19 mouse cellular contexts compared by ENCODE assay signal in the genomic region with DNA sequence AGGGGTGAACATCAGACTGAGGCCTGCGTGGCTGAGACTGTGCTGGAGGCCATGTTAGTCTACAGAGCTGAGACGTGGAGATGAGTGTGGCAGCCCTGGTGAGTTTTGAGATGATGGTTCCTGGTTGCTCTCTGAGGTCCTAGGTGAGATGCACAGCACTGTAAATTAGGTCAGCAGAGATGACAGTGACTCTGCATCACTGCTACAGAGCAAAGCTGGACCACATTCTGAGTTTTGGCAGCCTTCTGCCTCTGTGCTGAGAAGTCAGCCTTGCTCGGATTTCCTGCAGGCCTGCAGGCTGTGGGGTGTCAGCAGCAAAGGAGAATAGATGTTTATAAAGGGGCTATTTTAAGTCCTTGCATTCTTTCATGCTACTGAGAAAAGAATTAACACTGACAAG. TPM values are rescaled to one million over a fixed set of nuclear protein-coding genes. Genes with fewer than 3 reads are reported as not detected.
DNase-seq lines count a peak whose midpoint lies in the region; ATAC-seq and TF ChIP-seq lines count a peak whose summit lies in the region.
"Had no signal": no experiment of that assay in that cellular context is flagged by ENCODE, and none has a peak within 500 bp of the region (broad histone marks: within the 10 kb centered on the region; RNA-seq: fewer than 3 reads in every experiment).

No protein-coding gene starts in this region.

- H3K4me1 ChIP-seq in stomach, embryonic 16.5 days (ENCODE audit: control insufficient read depth, insufficient read depth, low read length) = peaks cover 4% of the 10 kb centered on the region; the same call in 1 of the 2 replicates
- no peaks in the 10 kb centered on the region for H3K4me1 ChIP-seq in kidney, embryonic 16.5 days (ENCODE audit: insufficient read depth, low read length)
- H3K4me1 ChIP-seq: forebrain, embryonic 12.5 days; limb, embryonic 15.5 days had no signal

- TF ChIP-seq CTCF in left cerebral cortex, adult 2 months (IDR thresholded peaks at IDR 0.05) = no peak

- H3K9ac ChIP-seq in stomach, embryonic 16.5 days (ENCODE audit: low read length) = no peak overlapping the region
- no peak overlapping the region for H3K9ac ChIP-seq in kidney, embryonic 16.5 days (replicated peaks; ENCODE audit: low read length)
- H3K9ac ChIP-seq: forebrain, embryonic 12.5 days; limb, embryonic 15.5 days; lung, embryonic 14.5 days had no signal

- H3K4me2 ChIP-seq in stomach, embryonic 16.5 days (ENCODE audit: low read depth, low read length) = no peak overlapping the region
- H3K4me2 ChIP-seq in kidney, embryonic 16.5 days (replicated peaks; ENCODE audit: low read depth, low read length) = no peak overlapping the region
- H3K4me2 ChIP-seq: forebrain, embryonic 12.5 days; limb, embryonic 15.5 days; lung, embryonic 14.5 days had no signal

- 79% methylated on average over 3 of the region's 3 CpGs for WGBS in stomach, embryonic 16.5 days
- 84% methylated on average over 3 of the region's 3 CpGs for WGBS in kidney, embryonic 16.5 days

- ATAC-seq in cerebellum, adult (ENCODE audit: insufficient number of reproducible peaks, low FRiP score, low TSS enrichment) = peak; percentile 96
- ATAC-seq in stomach, embryonic 16.5 days (ENCODE audit: insufficient read depth, low FRiP score) = peak; percentile 69; the same call in 1 of the 2 replicates
- ATAC-seq in kidney, embryonic 16.5 days (ENCODE audit: low FRiP score, low TSS enrichment) = no peak
- ATAC-seq: activated CD4-positive, CD25-positive, alpha-beta regulatory T cell, adult 4 months; hindbrain, postnatal 0 days; midbrain, embryonic 16.5 days had no signal

- peaks cover 18% of the 10 kb centered on the region for H3K36me3 ChIP-seq in stomach, embryonic 16.5 days (ENCODE audit: control insufficient read depth, insufficient read depth, low read length)
- peaks cover 68% of the 10 kb centered on the region for H3K36me3 ChIP-seq in kidney, embryonic 16.5 days (ENCODE audit: insufficient read depth, low read length)

- DNase-seq in cerebellum, postnatal 4 days (ENCODE audit: low spot score in 2 of 2) = no peak
- DNase-seq in left cerebral cortex, adult 2 months (ENCODE audit: extremely low spot score in 1 of 2, low spot score in 2 of 2) = no peak
- DNase-seq in left cerebral cortex, adult 18-20 months (ENCODE audit: low spot score in 2 of 2) = no peak
- peak; percentile 78 for DNase-seq in cerebellum, adult 9-11 months
- DNase-seq in urinary bladder, adult 2 months (ENCODE audit: low spot score) = no peak
- DNase-seq: heart, adult 2 months; heart, postnatal 4 days; lung, embryonic 14.5 days had no signal

- no peaks in the 10 kb centered on the region for H3K27me3 ChIP-seq in stomach, embryonic 16.5 days (ENCODE audit: control insufficient read depth, insufficient read depth, low read length)
- H3K27me3 ChIP-seq in kidney, embryonic 16.5 days (ENCODE audit: insufficient read depth, low read length) = no peaks in the 10 kb centered on the region
- H3K27me3 ChIP-seq: CH12.LX; forebrain, embryonic 12.5 days; limb, embryonic 15.5 days had no signal

- H3K4me3 ChIP-seq in left cerebral cortex, adult 2 months = no peak overlapping the region
- no peak overlapping the region for H3K4me3 ChIP-seq in stomach, embryonic 16.5 days (replicated peaks; ENCODE audit: low read length)
- no peak overlapping the region for H3K4me3 ChIP-seq in kidney, embryonic 16.5 days (ENCODE audit: low read length)
- H3K4me3 ChIP-seq: forebrain, embryonic 12.5 days; heart, adult 2 months; limb, embryonic 15.5 days had no signal

- intact Hi-C loops in left cerebral cortex, adult 2 months (cut with DNase I) = no loop called here

- no peaks in the 10 kb centered on the region for H3K9me3 ChIP-seq in stomach, embryonic 16.5 days (replicated peaks; ENCODE audit: control insufficient read depth, low read length)
- H3K9me3 ChIP-seq in kidney, embryonic 16.5 days (ENCODE audit: low read length) = no peaks in the 10 kb centered on the region
- H3K9me3 ChIP-seq: forebrain, embryonic 12.5 days; limb, embryonic 15.5 days had no signal

- H3K27ac ChIP-seq in left cerebral cortex, adult 2 months = peak overlapping the region; percentile 1; the same call in 1 of the 2 replicates
- H3K27ac ChIP-seq in stomach, embryonic 16.5 days (ENCODE audit: low read length) = peak overlapping the region; percentile 67; the same call in 1 of the 2 replicates
- H3K27ac ChIP-seq in kidney, embryonic 16.5 days (ENCODE audit: low read length) = no peak overlapping the region
- H3K27ac ChIP-seq: forebrain, embryonic 12.5 days; heart, adult 2 months; hindbrain, postnatal 0 days; kidney, postnatal 0 days; limb, embryonic 15.5 days had no signal

RNA-seq across cellular contexts. Expression of a gene that starts 12.5 kb away (rescaled TPM):
- 10 to 100 TPM in 1 of 2 experiments, 1 to 10 TPM in 1; 5.4 to 11.0 TPM for total RNA-seq in left cerebral cortex, adult 2 months (2021)
- 10 to 100 TPM in 1 of 2 experiments, 1 to 10 TPM in 1; 3.2 to 11.0 TPM for total RNA-seq in left cerebral cortex, adult 18-20 months (2021)
- 4.0 and 6.8 TPM in 2 replicates for polyA plus RNA-seq in stomach, embryonic 16.5 days (2015; fragmentation: Nextera tagmentation; extraction: Ambion mirVana)
- polyA plus RNA-seq in kidney, embryonic 16.5 days (2015; fragmentation: Nextera tagmentation; extraction: Ambion mirVana) = 0.56 TPM in 1 of 2 replicates, not detected in the other
- polyA plus RNA-seq in urinary bladder, adult 2 months (2012; rRNA removed) = not detected in 2 replicates
- total RNA-seq: CH12.LX; hindbrain, postnatal 0 days; megakaryocyte progenitor cell, adult 5-6 weeks had no signal
- polyA plus RNA-seq: heart, adult 2 months had no signal

RNA-seq across cellular contexts. Expression of a gene that starts 12.5 kb away (rescaled TPM):
- total RNA-seq in left cerebral cortex, adult 2 months (2021) = 10 to 100 TPM; 38.8 to 40.2 TPM
- total RNA-seq in left cerebral cortex, adult 18-20 months (2021) = 10 to 100 TPM; 38.0 to 39.6 TPM
- 34.6 and 36.9 TPM in 2 replicates for polyA plus RNA-seq in stomach, embryonic 16.5 days (2015; fragmentation: Nextera tagmentation; extraction: Ambion mirVana)
- 52.5 and 57.0 TPM in 2 replicates for polyA plus RNA-seq in kidney, embryonic 16.5 days (2015; fragmentation: Nextera tagmentation; extraction: Ambion mirVana)
- polyA plus RNA-seq in urinary bladder, adult 2 months (2012; rRNA removed) = 27.7 and 28.5 TPM in 2 replicates

RNA-seq across cellular contexts. Expression of a gene that starts 49.3 kb away (rescaled TPM):
- total RNA-seq in left cerebral cortex, adult 2 months (2021) = 10 to 100 TPM; 10.5 to 11.6 TPM
- total RNA-seq in left cerebral cortex, adult 18-20 months (2021) = 10 to 100 TPM in 1 of 2 experiments, 1 to 10 TPM in 1; 9.8 to 11.1 TPM
- polyA plus RNA-seq in stomach, embryonic 16.5 days (2015; fragmentation: Nextera tagmentation; extraction: Ambion mirVana) = 3.2 and 3.5 TPM in 2 replicates
- 1.1 and 1.2 TPM in 2 replicates for polyA plus RNA-seq in kidney, embryonic 16.5 days (2015; fragmentation: Nextera tagmentation; extraction: Ambion mirVana)
- polyA plus RNA-seq in urinary bladder, adult 2 months (2012; rRNA removed) = 4.9 and 5.7 TPM in 2 replicates
- total RNA-seq: CH12.LX; heart, adult 2 months; heart, postnatal 4 days; hindbrain, postnatal 0 days; megakaryocyte progenitor cell, adult 5-6 weeks had no signal
- polyA plus RNA-seq: activated CD4-positive, CD25-positive, alpha-beta regulatory T cell, adult 4 months; midbrain, embryonic 16.5 days had no signal
